In genomic region chr16:24199408-24200167, GRCm38 (mm10) we compare ENCODE assay signal across 13 mouse cellular contexts.
A peak's percentile ranks its signal among the peaks of the same experiment; 100 is the strongest.
DNase-seq lines count a peak whose midpoint lies in the region; ATAC-seq lines count a peak whose summit lies in the region.
"Had no signal": no experiment of that assay in that cellular context is flagged by ENCODE, and none has a peak within 500 bp of the region (broad histone marks: within the 10 kb centered on the region; RNA-seq: fewer than 3 reads in every experiment).

No protein-coding gene starts in this region.

- no peaks in the 10 kb centered on the region for H3K9me3 ChIP-seq in intestine, embryonic 16.5 days (ENCODE audit: control insufficient read depth, low read length)
- H3K9me3 ChIP-seq in hindbrain, embryonic 12.5 days (replicated peaks), result no peaks in the 10 kb centered on the region
- H3K9me3 ChIP-seq: embryonic facial prominence, embryonic 13.5 days; forebrain, embryonic 13.5 days; hindbrain, embryonic 10.5 days had no signal

- DNase-seq in Muller cell, postnatal 12 days (ENCODE audit: inconsistent ontology term), result peak; percentile 19
- peak; percentile 78 to 94 for DNase-seq in adrenal gland, adult (ENCODE audit: inconsistent age in 2 of 2, low spot score in 1 of 2)
- DNase-seq in cerebellum, adult 18-20 months, result no peak
- no peak for DNase-seq in left cerebral cortex, adult 8-10 months (ENCODE audit: low spot score in 2 of 2)
- DNase-seq in frontal cortex, postnatal 14 days (ENCODE audit: low spot score in 2 of 2), result no peak
- DNase-seq: cerebellum, adult 8-10 months; right cerebral cortex, adult 18-20 months had no signal

- H3K27me3 ChIP-seq in intestine, embryonic 16.5 days (replicated peaks; ENCODE audit: control insufficient read depth, insufficient read depth, low read length), result no peaks in the 10 kb centered on the region
- no peaks in the 10 kb centered on the region for H3K27me3 ChIP-seq in hindbrain, embryonic 12.5 days
- H3K27me3 ChIP-seq: embryonic facial prominence, embryonic 13.5 days; forebrain, embryonic 13.5 days had no signal

- no peak overlapping the region for H3K4me2 ChIP-seq in intestine, embryonic 16.5 days (ENCODE audit: low read depth, low read length)
- H3K4me2 ChIP-seq in hindbrain, embryonic 12.5 days (replicated peaks), result no peak overlapping the region
- H3K4me2 ChIP-seq: embryonic facial prominence, embryonic 13.5 days; forebrain, embryonic 13.5 days had no signal

- no peaks in the 10 kb centered on the region for H3K79me2 ChIP-seq in macrophage (ENCODE audit: inconsistent target)

- WGBS in intestine, embryonic 16.5 days, result 72% methylated on average over 18 of the region's 18 CpGs
- 56% methylated on average over 18 of the region's 18 CpGs for WGBS in macrophage (ENCODE audit: missing documents)
- WGBS in hindbrain, embryonic 12.5 days, result 81% methylated on average over 18 of the region's 18 CpGs

- H3K27ac ChIP-seq in intestine, embryonic 16.5 days (ENCODE audit: low read length), result peak overlapping the region; percentile 67; the same call in 1 of the 2 replicates
- peak overlapping the region; percentile 5 for H3K27ac ChIP-seq in macrophage
- H3K27ac ChIP-seq in hindbrain, embryonic 12.5 days, result no peak overlapping the region
- H3K27ac ChIP-seq: embryonic facial prominence, embryonic 13.5 days; forebrain, embryonic 13.5 days; hindbrain, embryonic 10.5 days had no signal

- no peak overlapping the region for H3K4me3 ChIP-seq in intestine, embryonic 16.5 days (ENCODE audit: low read length)
- no peak overlapping the region for H3K4me3 ChIP-seq in macrophage (ENCODE audit: inconsistent target)
- no peak overlapping the region for H3K4me3 ChIP-seq in hindbrain, embryonic 12.5 days
- H3K4me3 ChIP-seq: embryonic facial prominence, embryonic 13.5 days; forebrain, embryonic 13.5 days; hindbrain, embryonic 10.5 days had no signal

- no peaks in the 10 kb centered on the region for H3K4me1 ChIP-seq in intestine, embryonic 16.5 days (ENCODE audit: control insufficient read depth, insufficient read depth, low read length)
- no peaks in the 10 kb centered on the region; the same call in 1 of the 2 replicates for H3K4me1 ChIP-seq in hindbrain, embryonic 12.5 days
- H3K4me1 ChIP-seq: forebrain, embryonic 13.5 days had no signal

- ATAC-seq in intestine, embryonic 16.5 days, result peak; percentile 95
- no peak for ATAC-seq in hindbrain, embryonic 12.5 days (ENCODE audit: low FRiP score)
- ATAC-seq: forebrain, embryonic 13.5 days had no signal

- no peak overlapping the region for H3K9ac ChIP-seq in intestine, embryonic 16.5 days (ENCODE audit: low read depth, low read length)
- no peak overlapping the region for H3K9ac ChIP-seq in hindbrain, embryonic 12.5 days
- H3K9ac ChIP-seq: embryonic facial prominence, embryonic 13.5 days; forebrain, embryonic 13.5 days had no signal

- no peaks in the 10 kb centered on the region for H3K36me3 ChIP-seq in intestine, embryonic 16.5 days (ENCODE audit: control insufficient read depth, insufficient read depth, low read length)
- H3K36me3 ChIP-seq in macrophage (ENCODE audit: inconsistent target), result no peaks in the 10 kb centered on the region
- no peaks in the 10 kb centered on the region for H3K36me3 ChIP-seq in hindbrain, embryonic 12.5 days
- H3K36me3 ChIP-seq: embryonic facial prominence, embryonic 13.5 days; hindbrain, embryonic 10.5 days had no signal

Comparison
In these comparisons a context has a peak if more than half of its experiments do, and no peak if none do; other contexts are left out.
1. DNase-seq: peak in Muller cell, postnatal 12 days (single experiment) and adrenal gland, adult (2 of 2); none in cerebellum, adult 18-20 months (0 of 2), left cerebral cortex, adult 8-10 months (0 of 2) and frontal cortex, postnatal 14 days (0 of 2).